Mouse (Mus musculus) left cerebral cortex, postnatal 4 days (tissue): ENCODE results near the gene Ogfod2. TPM values are rescaled to one million over a fixed set of nuclear protein-coding genes. Genes with fewer than 3 reads are reported as not detected.
A peak's percentile ranks its signal among the peaks of the same experiment; 100 is the strongest.

Experiments used
- DNase-seq: peaks from one replicate; pipeline ENCODE4 v3.0.0-alpha.2; 2022
- intact Hi-C: fragments of 180-260 bp; cut with DNase I; formaldehyde crosslinking; loops from one replicate; pipeline ENCODE4 v1.15.1; 2025
- total RNA-seq, 2 experiments: library from RNA; stranded (reverse); gene quantifications; 2 replicates each; pipeline ENCODE4 v1.2.3; 2021

Gene Ogfod2
- total RNA-seq, 2 experiments from 2014 or later: 32.5 to 34.1 TPM

DNA sequence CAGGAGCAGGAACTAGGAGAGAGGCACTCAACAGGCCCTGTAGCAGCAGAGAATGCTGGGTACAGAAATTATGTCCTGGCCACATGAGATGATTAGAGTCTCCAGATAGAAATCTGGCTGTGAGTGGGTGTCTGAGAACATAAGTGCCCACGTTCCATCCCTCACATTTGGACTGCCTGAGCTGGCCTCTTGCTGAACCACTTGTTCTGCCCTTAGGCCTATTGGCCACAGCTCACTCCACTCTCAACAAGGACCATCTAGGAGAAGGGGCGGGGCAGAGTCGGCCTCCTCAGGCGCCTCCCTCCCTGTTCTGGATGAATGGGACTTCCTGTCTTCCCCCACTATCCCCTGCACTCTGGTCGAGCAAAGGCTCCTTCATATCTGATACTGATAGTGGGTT, 36.9 kb downstream of the Ogfod2 start:
- no peak for DNase-seq

DNA sequence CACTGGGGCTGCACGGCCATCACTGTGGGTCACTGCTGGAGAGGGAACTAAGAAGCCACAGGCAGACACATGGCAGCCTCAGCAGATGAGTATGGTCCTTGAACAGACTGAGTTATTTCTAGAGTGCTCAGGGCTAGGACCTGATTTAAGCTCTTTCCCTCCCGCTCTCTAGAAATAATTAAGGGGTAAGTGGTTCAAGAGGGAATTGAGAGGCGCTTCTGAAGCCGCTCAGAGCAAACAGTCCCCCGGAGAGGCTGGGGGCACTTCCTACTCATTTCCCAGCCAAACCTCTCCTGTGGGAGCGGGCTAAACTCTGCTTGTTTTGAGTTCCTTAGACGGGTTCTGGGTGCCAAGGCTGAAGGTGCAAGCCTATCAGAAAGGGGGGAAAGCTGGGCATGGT, 38.8 kb downstream of the Ogfod2 start:
- no peak for DNase-seq
- intact Hi-C loops: no loop called here

More for the DNA sequence above, 36.9 kb downstream of the Ogfod2 start:
- intact Hi-C loops: no loop called here

DNA sequence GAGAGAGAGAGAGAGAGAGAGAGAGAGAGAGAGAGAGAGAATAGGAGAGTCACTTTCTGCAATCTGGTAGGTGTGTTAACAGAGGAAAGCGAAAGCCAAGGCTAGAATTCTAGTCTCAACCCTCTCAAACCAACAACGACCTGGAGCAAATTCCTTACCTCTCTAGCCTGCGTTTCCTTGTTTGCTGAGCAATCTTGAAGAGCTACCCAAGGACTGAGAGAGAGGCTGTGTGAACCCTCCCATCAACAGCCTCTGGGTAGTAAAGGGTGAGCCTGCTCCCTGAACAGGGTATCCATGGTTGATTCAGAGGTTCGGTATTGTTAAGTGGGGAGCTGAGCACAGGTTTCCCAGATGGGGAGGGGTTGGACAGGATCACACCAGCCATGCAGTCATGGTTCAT, 40.6 kb downstream of the Ogfod2 start:
- DNase-seq: no peak
- intact Hi-C loops: no loop called here

DNA sequence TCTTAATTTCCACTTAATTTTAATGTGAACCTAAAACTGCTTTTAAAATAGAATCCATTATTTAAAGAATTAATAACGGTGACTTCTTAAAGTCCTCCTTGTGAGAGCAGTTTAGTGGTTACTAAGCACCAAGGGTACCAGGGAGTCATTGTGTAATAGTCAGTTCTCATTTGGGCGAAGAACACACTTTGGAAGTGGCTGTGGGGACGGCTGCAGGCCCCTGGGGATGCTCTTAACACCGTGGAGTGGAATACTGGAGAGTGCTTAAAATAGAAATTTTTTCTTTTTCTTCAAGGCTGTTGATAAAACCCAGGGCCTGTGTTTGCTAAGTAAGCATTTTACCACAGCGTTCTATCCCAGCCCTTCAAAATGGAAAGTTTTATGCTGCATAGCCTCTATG, 43.8 kb downstream of the Ogfod2 start:
- no peak for DNase-seq

DNA sequence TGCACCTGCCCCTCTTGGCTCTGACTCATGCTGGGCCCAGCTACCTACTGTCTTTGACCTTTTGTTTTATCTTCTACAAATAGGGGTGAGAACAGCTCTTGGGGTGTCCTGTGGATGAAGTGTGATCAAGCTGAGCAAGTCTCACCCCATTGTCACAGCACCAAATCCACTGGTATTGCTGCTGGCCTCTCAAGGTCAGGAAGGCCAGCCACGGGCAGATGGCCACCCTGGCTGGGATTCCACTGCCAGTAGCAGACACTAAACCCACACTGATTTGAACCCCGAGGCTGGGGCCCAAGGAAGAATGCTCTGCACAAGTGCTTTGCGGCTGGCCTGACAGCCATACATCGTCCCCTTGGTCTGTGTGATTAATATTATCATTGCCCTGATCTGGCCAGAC, 46.2 kb downstream of the Ogfod2 start:
- intact Hi-C loops: no loop called here
- DNase-seq: no peak

More for the DNA sequence above, 43.8 kb downstream of the Ogfod2 start:
- intact Hi-C loops: no loop called here

DNA sequence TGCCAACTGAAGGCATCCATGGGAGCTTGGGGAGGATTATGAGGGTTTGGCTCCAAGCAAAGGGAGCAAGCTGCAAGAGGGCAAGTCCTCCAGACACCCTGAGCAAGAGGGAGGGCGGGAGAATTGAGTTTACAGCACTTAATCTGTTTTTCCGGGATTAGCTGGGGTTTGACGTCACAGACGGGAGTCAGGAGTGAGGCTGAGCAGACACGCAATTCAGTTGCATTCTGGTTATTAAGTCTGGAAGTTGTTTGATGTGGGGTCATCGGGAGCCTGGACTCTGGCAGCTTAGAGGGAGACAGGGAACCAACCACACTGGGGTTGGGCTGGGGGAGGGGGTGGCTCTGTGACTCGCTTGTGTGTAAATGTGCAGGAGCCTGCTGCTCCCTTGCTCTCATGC, 47.4 kb downstream of the Ogfod2 start:
- intact Hi-C loops: no loop called here
- DNase-seq: no peak

DNA sequence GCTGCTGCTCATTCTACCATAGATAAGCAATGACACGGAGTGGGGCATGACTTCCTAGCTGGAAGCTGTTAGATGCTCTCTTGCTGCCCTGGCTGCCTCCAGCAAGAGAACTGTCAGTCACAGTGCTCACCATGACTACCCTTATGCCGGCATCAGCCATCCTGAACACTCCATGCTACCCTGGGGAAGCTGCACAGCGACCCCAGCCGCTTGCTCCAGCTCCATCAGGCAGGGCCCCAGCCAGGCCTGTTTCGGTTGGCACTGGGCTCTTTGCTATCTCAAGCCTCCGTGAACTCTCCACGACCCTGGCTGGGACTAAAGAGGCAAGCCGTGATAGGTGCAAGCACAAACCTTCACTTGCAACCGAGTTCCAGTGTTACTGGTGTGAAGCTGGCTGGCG, 49.7 kb downstream of the Ogfod2 start:
- peak; percentile 62 for DNase-seq
- intact Hi-C loops: loop anchor here (5.0 kb wide), 1 partner anchor 95 kb away; no protein-coding TSS in a partner anchor

DNA sequence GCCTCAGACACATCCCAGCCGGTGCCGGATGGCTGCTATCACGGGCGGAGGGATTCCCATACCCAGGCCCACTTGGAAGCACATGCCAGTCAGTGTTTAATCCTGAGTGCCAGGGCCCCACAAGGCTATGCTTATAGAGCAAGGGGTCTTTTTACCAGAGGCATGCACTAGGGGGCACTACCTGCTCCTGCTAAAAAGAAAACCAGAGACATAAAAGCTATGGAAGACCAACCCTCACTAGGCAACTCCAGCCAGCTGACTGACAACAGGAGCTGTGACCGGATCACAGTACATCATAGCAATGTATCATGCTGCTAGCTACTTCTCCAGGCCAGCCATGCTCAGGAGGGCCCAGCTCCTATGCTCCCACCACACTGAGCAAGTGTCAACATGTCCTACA, 50.5 kb downstream of the Ogfod2 start:
- intact Hi-C loops: loop anchor here (5.0 kb wide), 1 partner anchor 95 kb away; no protein-coding TSS in a partner anchor
- peak; percentile 85 for DNase-seq

DNA sequence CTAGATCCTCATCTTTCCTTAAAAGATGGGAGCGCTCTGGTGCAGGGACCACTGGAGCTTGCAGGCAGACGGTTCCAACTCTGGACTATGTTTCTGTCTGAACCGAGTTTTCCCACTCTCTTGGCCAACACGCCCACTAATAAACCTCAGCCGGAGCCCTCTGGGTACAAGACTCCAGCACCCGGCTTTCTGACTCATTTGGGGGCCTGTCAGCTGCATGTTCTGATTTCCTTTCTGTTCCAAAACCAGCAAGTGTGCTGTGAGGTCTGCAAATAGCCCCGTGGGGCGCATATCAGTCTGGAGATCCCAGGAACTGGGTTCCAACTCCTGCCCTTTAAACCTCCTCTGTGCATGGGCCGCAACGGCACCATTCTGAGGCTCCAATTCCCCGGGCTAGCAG, 51.3 kb downstream of the Ogfod2 start:
- intact Hi-C loops: loop anchor here (5.0 kb wide), 1 partner anchor 94 kb away; no protein-coding TSS in a partner anchor
- DNase-seq: no peak

Other genes starting within 250 kb of the Ogfod2 start
- not detected for gene Hcar2, start 246.8 kb upstream of the Ogfod2 start, total RNA-seq
- gene Hcar1, start 232.3 kb upstream of the Ogfod2 start, total RNA-seq: 1 to 10 TPM in 1 of 2 experiments, under 1 TPM in 1; 0.54 to 1.1 TPM
- gene Denr, start 205.1 kb upstream of the Ogfod2 start, total RNA-seq: 10 to 100 TPM; 69.6 to 75.8 TPM
- gene Gm43518, start 184.9 kb upstream of the Ogfod2 start, total RNA-seq: 1 to 10 TPM; 1.2 to 1.3 TPM
- gene Ccdc62, start 181.6 kb upstream of the Ogfod2 start, total RNA-seq: 1 to 10 TPM; 1.9 to 4.8 TPM
- 10 to 100 TPM; 83.2 to 84.8 TPM for gene Hip1r, start 138.7 kb upstream of the Ogfod2 start, total RNA-seq
- 10 to 100 TPM; 46.2 to 49.9 TPM for gene Vps37b, start 80.0 kb upstream of the Ogfod2 start, total RNA-seq
- 10 to 100 TPM; 26.5 to 28.8 TPM for gene Abcb9, start 16.5 kb upstream of the Ogfod2 start, total RNA-seq
- 10 to 100 TPM; 58.1 to 59.9 TPM for gene Arl6ip4, start 3.8 kb downstream of the Ogfod2 start, total RNA-seq
- 100 to 1,000 TPM; 146 to 151 TPM for gene Pitpnm2, start 137.5 kb downstream of the Ogfod2 start, total RNA-seq
- 10 to 100 TPM; 17.9 to 26.7 TPM for gene Mphosph9, start 215.7 kb downstream of the Ogfod2 start, total RNA-seq
- 10 to 100 TPM in 1 of 2 experiments, 1 to 10 TPM in 1; 8.6 to 11.1 TPM for gene 2810006K23Rik, start 215.8 kb downstream of the Ogfod2 start, total RNA-seq